Mouse (Mus musculus): ENCODE results near the gene Tmem30b.
A peak's percentile ranks its signal among the peaks of the same experiment; 100 is the strongest.
"Not testable (repeated sequence)": the region's sequence is repeated elsewhere in the genome, so short reads cannot be mapped to it uniquely, and the experiment has no call there.

Gene Tmem30b

GRCm38 (mm10) chr12:73558525-73559195, 12.5 kb upstream of the Tmem30b start:
- no peak for DNase-seq (ENCODE audit: low read depth, low spot score)

GRCm38 (mm10) chr12:73554155-73554554, 8.0 kb upstream of the Tmem30b start:
- peak; percentile 86 for DNase-seq (ENCODE audit: low read depth, low spot score)

- no peak for DNase-seq (ENCODE audit: low read depth, low spot score)
These were observed 2.1 kb upstream of the Tmem30b start for GRCm38 (mm10) chr12:73548259-73548658.

- DNase-seq (ENCODE audit: low read depth, low spot score): no peak
These were observed 1.5 kb upstream of the Tmem30b start for GRCm38 (mm10) chr12:73547646-73548045.

GRCm38 (mm10) chr12:73545672-73546085, 513 bp downstream of the Tmem30b start:
- no peak for DNase-seq (ENCODE audit: low read depth, low spot score)

GRCm38 (mm10) chr12:73544736-73545671, 1.2 kb downstream of the Tmem30b start:
- no peak for DNase-seq (ENCODE audit: low read depth, low spot score)

- DNase-seq (ENCODE audit: low read depth, low spot score): no peak
These were observed 3.0 kb downstream of the Tmem30b start for GRCm38 (mm10) chr12:73543191-73543590.

- DNase-seq (ENCODE audit: low read depth, low spot score): no peak
These were observed 5.8 kb downstream of the Tmem30b start for GRCm38 (mm10) chr12:73540402-73540801.

- DNase-seq (ENCODE audit: low read depth, low spot score): peak; percentile 73
These were observed 7.0 kb downstream of the Tmem30b start for GRCm38 (mm10) chr12:73539151-73539550.

GRCm38 (mm10) chr12:73538139-73538508, 8.1 kb downstream of the Tmem30b start:
- DNase-seq (ENCODE audit: low read depth, low spot score): not testable (repeated sequence)

GRCm38 (mm10) chr12:73537499-73538138, 8.6 kb downstream of the Tmem30b start:
- no peak for DNase-seq (ENCODE audit: low read depth, low spot score)

GRCm38 (mm10) chr12:73534591-73534990, 11.6 kb downstream of the Tmem30b start:
- peak; percentile 84 for DNase-seq (ENCODE audit: low read depth, low spot score)

- no peak for DNase-seq (ENCODE audit: low read depth, low spot score)
These were observed 14.2 kb downstream of the Tmem30b start for GRCm38 (mm10) chr12:73531889-73532479.

- DNase-seq (ENCODE audit: low read depth, low spot score): no peak
These were observed 16.6 kb downstream of the Tmem30b start for GRCm38 (mm10) chr12:73529590-73529989.

- DNase-seq (ENCODE audit: low read depth, low spot score): peak; percentile 90
These were observed 17.1 kb downstream of the Tmem30b start for GRCm38 (mm10) chr12:73529131-73529530.

GRCm38 (mm10) chr12:73528142-73528541, 18.1 kb downstream of the Tmem30b start:
- not testable (repeated sequence) for DNase-seq (ENCODE audit: low read depth, low spot score)

- no peak for DNase-seq (ENCODE audit: low read depth, low spot score)
These were observed 20.8 kb downstream of the Tmem30b start for GRCm38 (mm10) chr12:73525254-73525885.

GRCm38 (mm10) chr12:73523066-73523465, 23.1 kb downstream of the Tmem30b start:
- DNase-seq (ENCODE audit: low read depth, low spot score): no peak

GRCm38 (mm10) chr12:73521944-73522343, 24.2 kb downstream of the Tmem30b start:
- DNase-seq (ENCODE audit: low read depth, low spot score): peak; percentile 79

- peak; percentile 90 for DNase-seq (ENCODE audit: low read depth, low spot score)
These were observed 24.9 kb downstream of the Tmem30b start for GRCm38 (mm10) chr12:73521238-73521841.

GRCm38 (mm10) chr12:73517768-73518167, 28.4 kb downstream of the Tmem30b start:
- no peak for DNase-seq (ENCODE audit: low read depth, low spot score)

All from forelimb bud, embryonic 11.5 days (tissue).